In genomic region chr6:93726829-93727455, GRCm38 (mm10) we compare ENCODE assay signal across 9 mouse cellular contexts.
A peak's percentile ranks its signal among the peaks of the same experiment; 100 is the strongest.
DNase-seq lines count a peak whose midpoint lies in the region; ATAC-seq and TF ChIP-seq lines count a peak whose summit lies in the region.
"Had no signal": no experiment of that assay in that cellular context is flagged by ENCODE, and none has a peak within 500 bp of the region (broad histone marks: within the 10 kb centered on the region; RNA-seq: fewer than 3 reads in every experiment).

No protein-coding gene starts in this region.

- no peak overlapping the region for H3K9ac ChIP-seq in intestine, postnatal 0 days (ENCODE audit: low read depth, low read length)
- no peak overlapping the region for H3K9ac ChIP-seq in intestine, embryonic 16.5 days (ENCODE audit: low read depth, low read length)

- peak; percentile 12 for DNase-seq in ovary, adult 18-20 months (ENCODE audit: low spot score)
- DNase-seq in ovary, postnatal 10 days (ENCODE audit: low spot score), result no peak
- peak; percentile 12 for DNase-seq in embryonic facial prominence, embryonic 10.5 days (ENCODE audit: low spot score)
- DNase-seq in retina, postnatal 1 day, result peak; percentile 39
- no peak for DNase-seq in gastrocnemius, postnatal 25 days
- DNase-seq in thymus, postnatal 14 days, result no peak

- H3K4me3 ChIP-seq in intestine, postnatal 0 days (ENCODE audit: low read depth, low read length), result no peak overlapping the region
- H3K4me3 ChIP-seq in intestine, embryonic 16.5 days (ENCODE audit: low read length), result no peak overlapping the region
- no peak overlapping the region for H3K4me3 ChIP-seq in embryonic facial prominence, embryonic 10.5 days
- H3K4me3 ChIP-seq: myocyte had no signal

- 58% methylated on average over 7 of the region's 7 CpGs for WGBS in intestine, postnatal 0 days
- WGBS in intestine, embryonic 16.5 days, result 50% methylated on average over 7 of the region's 7 CpGs
- 57% methylated on average over 7 of the region's 7 CpGs for WGBS in embryonic facial prominence, embryonic 10.5 days

- no peak for ATAC-seq in intestine, postnatal 0 days
- ATAC-seq in intestine, embryonic 16.5 days, result no peak

- no peaks in the 10 kb centered on the region for H3K9me3 ChIP-seq in intestine, postnatal 0 days (ENCODE audit: control insufficient read depth)
- no peaks in the 10 kb centered on the region for H3K9me3 ChIP-seq in intestine, embryonic 16.5 days (ENCODE audit: control insufficient read depth, low read length)
- H3K9me3 ChIP-seq in embryonic facial prominence, embryonic 10.5 days, result no peaks in the 10 kb centered on the region

- no peaks in the 10 kb centered on the region for H3K27me3 ChIP-seq in intestine, postnatal 0 days (replicated peaks; ENCODE audit: control insufficient read depth, insufficient read depth, low read length)
- no peaks in the 10 kb centered on the region for H3K27me3 ChIP-seq in intestine, embryonic 16.5 days (replicated peaks; ENCODE audit: control insufficient read depth, insufficient read depth, low read length)
- H3K27me3 ChIP-seq in embryonic facial prominence, embryonic 10.5 days (replicated peaks; ENCODE audit: low read depth, poor library complexity, severe bottlenecking), result no peaks in the 10 kb centered on the region

- no peak overlapping the region for H3K27ac ChIP-seq in intestine, postnatal 0 days (ENCODE audit: low read depth, low read length)
- H3K27ac ChIP-seq in intestine, embryonic 16.5 days (ENCODE audit: low read length), result no peak overlapping the region
- H3K27ac ChIP-seq in embryonic facial prominence, embryonic 10.5 days (replicated peaks), result no peak overlapping the region

- peak; percentile 63 for TF ChIP-seq CTCF in intestine, postnatal 0 days (IDR thresholded peaks at IDR 0.05; ENCODE audit: low read depth)

- H3K36me3 ChIP-seq in intestine, postnatal 0 days (ENCODE audit: control insufficient read depth, insufficient read depth), result no peaks in the 10 kb centered on the region
- H3K36me3 ChIP-seq in intestine, embryonic 16.5 days (ENCODE audit: control insufficient read depth, insufficient read depth, low read length), result no peaks in the 10 kb centered on the region
- no peaks in the 10 kb centered on the region for H3K36me3 ChIP-seq in embryonic facial prominence, embryonic 10.5 days (replicated peaks)

- no peak overlapping the region for H3K4me2 ChIP-seq in intestine, postnatal 0 days (replicated peaks; ENCODE audit: low read depth)
- H3K4me2 ChIP-seq in intestine, embryonic 16.5 days (ENCODE audit: low read depth, low read length), result no peak overlapping the region

- H3K4me1 ChIP-seq in intestine, postnatal 0 days (replicated peaks; ENCODE audit: control insufficient read depth, insufficient read depth, low read length), result no peaks in the 10 kb centered on the region; the same call in 1 of the 2 replicates
- no peaks in the 10 kb centered on the region for H3K4me1 ChIP-seq in intestine, embryonic 16.5 days (ENCODE audit: control insufficient read depth, insufficient read depth, low read length)
- H3K4me1 ChIP-seq in embryonic facial prominence, embryonic 10.5 days, result peaks cover 20% of the 10 kb centered on the region

Comparison
In these comparisons a context has a peak if more than half of its experiments do, and no peak if none do; other contexts are left out.
1. DNase-seq: peak in ovary, adult 18-20 months (single experiment), embryonic facial prominence, embryonic 10.5 days (single experiment) and retina, postnatal 1 day (single experiment); none in ovary, postnatal 10 days (single experiment), gastrocnemius, postnatal 25 days (single experiment) and thymus, postnatal 14 days (single experiment).